Mouse (Mus musculus): ENCODE results near the gene Kcnip1.

DNA sequence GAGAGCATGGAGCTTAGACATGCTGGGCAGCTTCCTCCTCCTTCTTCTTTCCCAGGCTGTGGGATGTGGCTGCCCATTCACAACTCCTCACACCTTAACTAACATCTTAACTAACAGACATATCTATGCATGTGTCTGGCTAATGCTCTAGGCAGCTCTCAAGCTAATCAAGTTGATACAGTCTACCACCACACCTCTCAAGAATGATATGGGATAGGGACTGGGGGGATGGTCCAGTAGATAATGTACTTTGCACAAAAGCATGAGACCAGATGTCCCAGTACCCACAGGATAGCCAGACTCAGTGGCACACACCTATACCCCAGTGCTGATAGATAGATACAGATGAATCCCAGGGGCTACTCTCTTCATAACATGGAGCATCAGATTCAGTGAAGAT is 131.1 kb downstream of the Kcnip1 start:
- TF ChIP-seq EP300 (optimal IDR thresholded peaks at IDR 0.05) (no peak), CTCF (IDR thresholded peaks at IDR 0.05; ENCODE audit: low read depth) (no peak)

Data from stomach, postnatal 0 days (tissue).